9 mouse cellular contexts compared by ENCODE assay signal in genomic region chr3:37468170-37468569, GRCm38 (mm10). TPM values are rescaled to one million over a fixed set of nuclear protein-coding genes. Genes with fewer than 3 reads are reported as not detected.
DNase-seq lines count a peak whose midpoint lies in the region; ATAC-seq and TF ChIP-seq lines count a peak whose summit lies in the region.
"Had no signal": no experiment of that assay in that cellular context is flagged by ENCODE, and none has a peak within 500 bp of the region (broad histone marks: within the 10 kb centered on the region; RNA-seq: fewer than 3 reads in every experiment).

No protein-coding gene starts in this region.

- TF ChIP-seq CTCF in left cerebral cortex, adult 2 months (IDR thresholded peaks at IDR 0.05): peak; percentile 66
- no peak for TF ChIP-seq CTCF in G1E (IDR thresholded peaks at IDR 0.05; ENCODE audit: low read depth, low read length)
- peak; percentile 67; the same call in 1 of the 2 replicates for TF ChIP-seq CTCF in brain, embryonic 14.5 days (IDR thresholded peaks at IDR 0.05; ENCODE audit: borderline replicate concordance, extremely low read depth, insufficient read depth, insufficient read length)

- no peaks in the 10 kb centered on the region for H3K27me3 ChIP-seq in G1E (ENCODE audit: insufficient read depth, low read length)
- H3K27me3 ChIP-seq: heart, embryonic 15.5 days; liver, embryonic 13.5 days had no signal

- DNase-seq in left cerebral cortex, adult 2 months (ENCODE audit: extremely low spot score in 1 of 2, low spot score in 2 of 2): no peak
- no peak for DNase-seq in left cerebral cortex, adult 11 months (ENCODE audit: low spot score)
- no peak for DNase-seq in G1E (ENCODE audit: low spot score)
- peak; percentile 74 for DNase-seq in brain, embryonic 14.5 days (ENCODE audit: low read depth)
- DNase-seq in urinary bladder, postnatal 4 days (ENCODE audit: low spot score in 2 of 2): no peak
- no peak for DNase-seq in adrenal gland, postnatal 4 days (ENCODE audit: low spot score in 2 of 2)
- DNase-seq: liver, embryonic 13.5 days had no signal

- H3K4me1 ChIP-seq in G1E (ENCODE audit: insufficient read depth, low read depth, low read length): peaks cover 8% of the 10 kb centered on the region
- H3K4me1 ChIP-seq: heart, embryonic 15.5 days had no signal

- no peak overlapping the region for H3K27ac ChIP-seq in left cerebral cortex, adult 2 months
- H3K27ac ChIP-seq: heart, embryonic 15.5 days; liver, embryonic 13.5 days had no signal

- peak; percentile 49; the same call in 1 of the 2 replicates for ATAC-seq in G1E (ENCODE audit: extremely low read depth, insufficient number of reproducible peaks, low FRiP score, poor library complexity, severe bottlenecking)
- ATAC-seq in megakaryocyte-erythroid progenitor cell, adult 5-6 weeks (replicated peaks; ENCODE audit: low FRiP score, low TSS enrichment, poor library complexity, severe bottlenecking): peak; percentile 45; the same call in 1 of the 2 replicates

- H3K9me3 ChIP-seq in G1E (replicated peaks): no peaks in the 10 kb centered on the region
- H3K9me3 ChIP-seq: heart, embryonic 15.5 days; liver, embryonic 13.5 days had no signal

- no peak overlapping the region for H3K4me3 ChIP-seq in left cerebral cortex, adult 2 months
- H3K4me3 ChIP-seq in G1E (ENCODE audit: low read depth, low read length): no peak overlapping the region
- H3K4me3 ChIP-seq: heart, embryonic 15.5 days; liver, embryonic 13.5 days had no signal

- no peak for TF ChIP-seq POLR2A in brain, embryonic 14.5 days (IDR thresholded peaks at IDR 0.05; ENCODE audit: borderline replicate concordance, extremely low read depth, insufficient read depth, insufficient read length, poor library complexity, severe bottlenecking)

- peaks cover 41% of the 10 kb centered on the region for H3K36me3 ChIP-seq in G1E (replicated peaks)
- H3K36me3 ChIP-seq: heart, embryonic 15.5 days had no signal

- intact Hi-C loops in left cerebral cortex, adult 2 months (cut with DNase I): no loop called here

RNA-seq across cellular contexts. Expression of gene Nudt6, which starts 48.2 kb away (rescaled TPM):
- 1 to 10 TPM; 6.2 to 8.4 TPM for total RNA-seq in left cerebral cortex, adult 2 months (2021)
- total RNA-seq in G1E (2014; fragmentation: Nextera tagmentation): 9.6 and 10.6 TPM in 2 replicates
- total RNA-seq in G1E (2017): 12.4 and 14.7 TPM in 2 replicates
- 11.5 and 14.2 TPM in 2 replicates for polyA plus RNA-seq in G1E (2012)
- polyA plus RNA-seq in brain, embryonic 14.5 days (2012; rRNA removed): 4.6 and 6.0 TPM in 2 replicates
- 9.1 and 34.1 TPM in 2 replicates for total RNA-seq in megakaryocyte-erythroid progenitor cell, adult 5-6 weeks (2014; fragmentation: Nextera tagmentation)
- total RNA-seq in megakaryocyte-erythroid progenitor cell, adult 5-6 weeks (2017): 26.6 and 28.8 TPM in 2 replicates
- 10 to 100 TPM; 17.5 to 18.3 TPM for total RNA-seq in adrenal gland, postnatal 4 days (2021)

RNA-seq across cellular contexts. Expression of gene Spata5, which starts 48.5 kb away (rescaled TPM):
- 10 to 100 TPM; 19.1 to 20.4 TPM for total RNA-seq in left cerebral cortex, adult 2 months (2021)
- total RNA-seq in G1E (2014; fragmentation: Nextera tagmentation): 56.8 and 66.8 TPM in 2 replicates
- 175 and 176 TPM in 2 replicates for total RNA-seq in G1E (2017)
- polyA plus RNA-seq in G1E (2012): 16.2 and 25.1 TPM in 2 replicates
- 7.1 and 12.3 TPM in 2 replicates for polyA plus RNA-seq in brain, embryonic 14.5 days (2012; rRNA removed)
- 47.9 and 66.4 TPM in 2 replicates for total RNA-seq in megakaryocyte-erythroid progenitor cell, adult 5-6 weeks (2014; fragmentation: Nextera tagmentation)
- 151 and 190 TPM in 2 replicates for total RNA-seq in megakaryocyte-erythroid progenitor cell, adult 5-6 weeks (2017)
- 10 to 100 TPM; 32.0 to 42.8 TPM for total RNA-seq in adrenal gland, postnatal 4 days (2021)
